Mouse (Mus musculus) stomach, embryonic 16.5 days (tissue): ENCODE results near the gene A930004D18Rik. TPM values are rescaled to one million over a fixed set of nuclear protein-coding genes. Genes with fewer than 3 reads are reported as not detected.

Source experiments
- ATAC-seq: fragments of 200-750 bp; cut with Nextera tagmentation; 2 replicates; pipeline ENCODE4 v1.8.0; 2017; ENCODE audit warnings: moderate number of reproducible peaks, moderate TSS enrichment; ENCODE audit not compliant: insufficient read depth, low FRiP score
- H3K27ac ChIP-seq: fragments of 300-500 bp; sonication (generic); 2 replicates; pipeline ENCODE4 v1.5.1; 2014; ENCODE audit warnings: low read length
- H3K27me3 ChIP-seq: fragments of 300-500 bp; sonication (generic); 2 replicates; pipeline ENCODE4 v1.6.1; 2014; ENCODE audit warnings: low read length, control low read depth, mixed read lengths; ENCODE audit not compliant: control insufficient read depth, insufficient read depth
- H3K36me3 ChIP-seq: fragments of 300-500 bp; sonication (generic); 2 replicates; pipeline ENCODE4 v1.6.1; 2014; ENCODE audit warnings: low read length; ENCODE audit not compliant: control insufficient read depth, insufficient read depth
- H3K4me1 ChIP-seq: fragments of 300-500 bp; sonication (generic); 2 replicates; pipeline ENCODE4 v1.6.1; 2014; ENCODE audit warnings: low read length, control low read depth, mixed read lengths; ENCODE audit not compliant: control insufficient read depth, insufficient read depth
- H3K4me2 ChIP-seq: fragments of 300-500 bp; sonication (generic); 2 replicates; pipeline ENCODE4 v1.6.1; 2014; ENCODE audit warnings: low read depth, low read length, mixed read lengths
- H3K4me3 ChIP-seq: fragments of 300-500 bp; sonication (generic); replicated peaks from 2 replicates; pipeline ENCODE4 v1.5.1; 2014; ENCODE audit warnings: mild to moderate bottlenecking, low read length
- H3K9ac ChIP-seq: fragments of 300-500 bp; sonication (generic); 2 replicates; pipeline ENCODE4 v1.6.1; 2014; ENCODE audit warnings: low read length
- H3K9me3 ChIP-seq: fragments of 300-500 bp; sonication (generic); replicated peaks from 2 replicates; pipeline ENCODE4 v1.6.1; 2016; ENCODE audit warnings: low read length, control low read depth; ENCODE audit not compliant: control insufficient read depth
- WGBS: fragments of 180-500 bp; shearing (Covaris S2); extraction: QIAGEN DNeasy Blood & Tissue Kit; methylation state at CpG from one replicate; pipeline ENCODE4 v1.1.7; 2014; 5-methylcytosine and 5-hydroxymethylcytosine counted together
- polyA plus RNA-seq: library from polyadenylated mRNA; unstranded; fragments of >200 nt; fragmentation: Nextera tagmentation; extraction: Ambion mirVana; gene quantifications from 2 replicates; pipeline ENCODE4 v1.2.1, GENCODE M21; 2015

The A930004D18Rik gene
- polyA plus RNA-seq, 1 experiment from 2014 or later = 11.1 TPM

- Histone ChIP-seq H3K27ac (peak overlapping the region; percentile 98), H3K9me3 (no peaks in the 10 kb centered on the region), H3K4me1 (peaks cover 29% of the 10 kb centered on the region), H3K27me3 (no peaks in the 10 kb centered on the region), H3K36me3 (no peaks in the 10 kb centered on the region), H3K4me3 (peak overlapping the region; percentile 89), H3K9ac (peak overlapping the region; percentile 68), H3K4me2 (peak overlapping the region; percentile 93)
- ATAC-seq = peak; percentile 63; the same call in 1 of the 2 replicates
- WGBS = 18% methylated on average over 11 of the region's 11 CpGs
Observed at GRCm38 (mm10) chr2:18049279-18049821, 11.8 kb upstream of the A930004D18Rik start.

- Histone ChIP-seq H3K9me3 (no peaks in the 10 kb centered on the region), H3K9ac (peak within 1 kb of the TSS; percentile 99), H3K27me3 (no peaks in the 10 kb centered on the region), H3K27ac (peak within 1 kb of the TSS; percentile 98), H3K36me3 (no peaks in the 10 kb centered on the region), H3K4me3 (peak within 1 kb of the TSS; percentile 89), H3K4me1 (peaks cover 26% of the 10 kb centered on the region), H3K4me2 (peak within 1 kb of the TSS; percentile 93)
- 0 out of 2 replicates have a peak, but pooled peaks have one; percentile 15 for ATAC-seq
- WGBS = under 1% methylated on average over 17 of the region's 17 CpGs
Observed at GRCm38 (mm10) chr2:18048453-18049075, 11.0 kb upstream of the A930004D18Rik start, which contains the start of gene Skida1. TSS of gene Skida1 (minus strand) at chr2:18049051.

GRCm38 (mm10) chr2:18047646-18048452 lies 10.3 kb upstream of the A930004D18Rik start:
- WGBS = under 1% methylated on average over 70 of the region's 70 CpGs

GRCm38 (mm10) chr2:18046758-18047645 lies 9.5 kb upstream of the A930004D18Rik start:
- H3K4me1 ChIP-seq = peaks cover 26% of the 10 kb centered on the region
- WGBS = under 1% methylated on average over 64 of the region's 64 CpGs

More at GRCm38 (mm10) chr2:18047646-18048452, 10.3 kb upstream of the A930004D18Rik start:
- peak; percentile 85 for ATAC-seq
- Histone ChIP-seq H3K36me3 (no peaks in the 10 kb centered on the region), H3K27ac (peak overlapping the region; percentile 98), H3K9me3 (no peaks in the 10 kb centered on the region), H3K4me2 (peak overlapping the region; percentile 93), H3K27me3 (no peaks in the 10 kb centered on the region), H3K4me3 (peak overlapping the region; percentile 89), H3K4me1 (peaks cover 26% of the 10 kb centered on the region), H3K9ac (peak overlapping the region; percentile 99)

GRCm38 (mm10) chr2:18046186-18046585 lies 8.6 kb upstream of the A930004D18Rik start:
- no peak for ATAC-seq
- peaks cover 30% of the 10 kb centered on the region for H3K4me1 ChIP-seq
- no peaks in the 10 kb centered on the region for H3K36me3 ChIP-seq
- H3K9me3 ChIP-seq = no peaks in the 10 kb centered on the region
- peak overlapping the region; percentile 89 for H3K4me3 ChIP-seq
- peak overlapping the region; percentile 98; the same call in 1 of the 2 replicates for H3K27ac ChIP-seq
- peak overlapping the region; percentile 99 for H3K9ac ChIP-seq
- H3K27me3 ChIP-seq = no peaks in the 10 kb centered on the region
- H3K4me2 ChIP-seq = peak overlapping the region; percentile 93
- WGBS = 5% methylated on average over 4 of the region's 4 CpGs

More at GRCm38 (mm10) chr2:18046758-18047645, 9.5 kb upstream of the A930004D18Rik start:
- H3K4me2 ChIP-seq = peak overlapping the region; percentile 93
- H3K27ac ChIP-seq = peak overlapping the region; percentile 98
- no peaks in the 10 kb centered on the region for H3K9me3 ChIP-seq
- peak overlapping the region; percentile 89 for H3K4me3 ChIP-seq
- peak; percentile 35; the same call in 1 of the 2 replicates for ATAC-seq
- no peaks in the 10 kb centered on the region for H3K36me3 ChIP-seq
- H3K9ac ChIP-seq = peak overlapping the region; percentile 99
- H3K27me3 ChIP-seq = no peaks in the 10 kb centered on the region

- peaks cover 33% of the 10 kb centered on the region for H3K4me1 ChIP-seq
- WGBS = 29% methylated on average over 6 of the region's 6 CpGs
- no peak for ATAC-seq
- H3K27me3 ChIP-seq = no peaks in the 10 kb centered on the region
- no peaks in the 10 kb centered on the region for H3K36me3 ChIP-seq
- no peak overlapping the region for H3K27ac ChIP-seq
- peak overlapping the region; percentile 99 for H3K9ac ChIP-seq
- peak overlapping the region; percentile 89 for H3K4me3 ChIP-seq
- H3K9me3 ChIP-seq = no peaks in the 10 kb centered on the region
- H3K4me2 ChIP-seq = peak overlapping the region; percentile 93
Observed at GRCm38 (mm10) chr2:18045781-18046181, 8.2 kb upstream of the A930004D18Rik start.

- H3K9ac ChIP-seq = peak overlapping the region; percentile 99
- peaks cover 37% of the 10 kb centered on the region for H3K4me1 ChIP-seq
- no peaks in the 10 kb centered on the region for H3K9me3 ChIP-seq
- 22% methylated on average over 7 of the region's 7 CpGs for WGBS
- no peak for ATAC-seq
- H3K27ac ChIP-seq = no peak overlapping the region
- H3K36me3 ChIP-seq = no peaks in the 10 kb centered on the region
- peak overlapping the region; percentile 89 for H3K4me3 ChIP-seq
- H3K4me2 ChIP-seq = peak overlapping the region; percentile 93
- H3K27me3 ChIP-seq = no peaks in the 10 kb centered on the region
Observed at GRCm38 (mm10) chr2:18045143-18045780, 7.7 kb upstream of the A930004D18Rik start.
